Mouse (Mus musculus) regulatory T cell (primary cell): Measurements from ENCODE around the gene Iqsec1.

Experiments used
- in situ Hi-C: fragments of 300-600 bp; cut with MboI, MseI; formaldehyde crosslinking; loops from one replicate; pipeline ENCODE4 v1.15.1; 2025; ENCODE audit warnings: high pct_unique_total_duplicates

Iqsec1 gene

DNA sequence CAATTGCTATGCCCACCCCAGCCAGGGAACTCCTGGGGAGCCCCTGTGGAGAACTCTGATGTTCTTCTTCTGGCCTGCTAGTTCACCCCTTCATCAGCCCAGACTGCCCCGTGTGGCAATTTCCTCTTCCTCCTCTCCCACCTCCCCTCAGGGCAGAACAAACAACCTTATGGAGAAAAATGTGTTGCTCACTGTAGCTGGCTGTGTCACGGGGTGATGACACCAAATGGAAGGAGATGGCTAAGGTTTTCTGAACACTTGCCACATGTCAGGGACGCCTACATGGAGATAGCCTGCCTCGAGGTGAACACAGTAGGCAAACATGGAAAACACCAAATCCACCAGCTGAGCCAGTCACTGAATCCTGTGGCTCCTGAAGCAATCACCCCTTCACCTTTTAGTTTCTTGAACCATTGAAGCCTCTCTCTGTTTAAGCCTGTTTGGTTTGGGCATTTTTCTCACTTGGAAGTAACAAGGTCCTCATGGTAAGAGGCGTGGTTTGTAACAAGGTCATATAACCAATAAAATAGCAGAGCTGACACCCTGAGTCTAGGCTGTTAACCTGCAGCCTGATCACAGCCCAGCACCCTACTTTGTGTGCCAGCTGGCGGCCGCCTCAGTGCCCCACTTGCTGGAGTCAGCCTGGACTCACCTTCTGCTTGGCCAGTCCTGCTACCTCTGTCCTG is 233.4 kb downstream of the Iqsec1 start:
- in situ Hi-C loops, result no loop called here

- in situ Hi-C loops, result no loop called here
These were observed 234.4 kb downstream of the Iqsec1 start for GRCm38 (mm10) chr6:90754093-90754492.

GRCm38 (mm10) chr6:90753656-90754055 is 234.8 kb downstream of the Iqsec1 start:
- in situ Hi-C loops, result no loop called here

DNA sequence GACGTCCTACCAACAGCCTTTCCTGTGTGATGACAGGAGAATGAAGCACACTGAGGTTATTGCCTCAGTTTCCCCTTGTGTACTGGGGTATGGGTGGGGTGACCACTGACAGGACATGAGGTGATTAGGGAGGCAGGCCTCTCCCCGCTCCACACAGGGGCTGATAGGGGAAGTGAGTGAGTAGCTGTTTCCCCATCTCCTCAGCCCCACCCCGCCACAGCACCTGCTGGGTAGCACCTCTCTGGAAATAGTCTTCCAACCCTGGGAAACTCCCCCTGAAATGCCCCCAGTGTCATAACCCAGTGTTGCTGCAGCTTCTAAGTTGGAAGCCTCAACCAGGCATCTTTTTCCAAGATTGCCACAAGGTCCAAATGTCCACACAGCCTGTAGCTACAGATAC is 236.9 kb downstream of the Iqsec1 start:
- in situ Hi-C loops, result no loop called here

DNA sequence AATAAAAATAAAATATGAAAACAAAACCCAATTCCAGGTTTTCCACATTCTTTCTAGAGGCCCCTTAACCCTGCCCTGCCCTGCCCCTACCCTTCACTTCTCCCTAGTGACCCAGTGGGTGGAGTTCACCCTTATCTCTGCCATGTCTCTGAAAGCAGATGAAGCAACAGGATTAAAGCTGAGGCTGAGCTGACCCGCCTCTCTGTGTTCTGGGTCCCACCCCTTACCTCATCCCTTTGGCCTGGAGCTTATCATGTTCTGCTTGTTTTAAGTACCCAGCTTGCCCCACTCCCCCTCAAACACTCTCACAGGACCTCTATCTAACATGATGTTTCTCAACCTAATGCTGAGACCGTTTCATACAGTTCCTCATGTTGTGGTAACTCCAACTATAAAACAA is 238.4 kb downstream of the Iqsec1 start:
- in situ Hi-C loops, result no loop called here

DNA sequence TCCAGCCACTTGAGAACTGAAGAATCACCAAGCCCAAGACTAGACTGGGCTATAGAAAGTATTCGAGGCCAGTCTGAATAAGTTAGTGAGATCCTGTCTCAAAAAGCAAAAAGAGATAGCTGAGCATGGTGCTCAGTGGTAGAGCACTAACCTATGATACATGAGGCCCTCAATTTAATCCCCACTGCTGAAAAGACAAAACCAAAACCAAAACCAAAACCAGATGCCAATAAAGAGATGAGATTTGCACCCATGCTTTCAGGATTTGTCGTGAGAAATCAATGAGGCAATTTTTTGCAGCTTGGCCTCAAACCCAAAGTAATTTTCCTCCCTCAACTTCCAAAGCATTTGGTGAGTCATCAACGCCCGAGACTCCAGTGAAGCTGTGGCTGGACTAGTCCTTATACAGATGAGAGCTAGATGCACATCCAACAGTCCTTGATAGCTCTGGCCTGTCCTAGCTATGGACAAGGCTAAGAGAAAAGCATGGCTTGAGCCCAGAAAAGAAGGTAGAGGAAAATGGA is 239.0 kb downstream of the Iqsec1 start:
- in situ Hi-C loops, result no loop called here

GRCm38 (mm10) chr6:90748976-90749375 is 239.5 kb downstream of the Iqsec1 start:
- in situ Hi-C loops, result no loop called here

DNA sequence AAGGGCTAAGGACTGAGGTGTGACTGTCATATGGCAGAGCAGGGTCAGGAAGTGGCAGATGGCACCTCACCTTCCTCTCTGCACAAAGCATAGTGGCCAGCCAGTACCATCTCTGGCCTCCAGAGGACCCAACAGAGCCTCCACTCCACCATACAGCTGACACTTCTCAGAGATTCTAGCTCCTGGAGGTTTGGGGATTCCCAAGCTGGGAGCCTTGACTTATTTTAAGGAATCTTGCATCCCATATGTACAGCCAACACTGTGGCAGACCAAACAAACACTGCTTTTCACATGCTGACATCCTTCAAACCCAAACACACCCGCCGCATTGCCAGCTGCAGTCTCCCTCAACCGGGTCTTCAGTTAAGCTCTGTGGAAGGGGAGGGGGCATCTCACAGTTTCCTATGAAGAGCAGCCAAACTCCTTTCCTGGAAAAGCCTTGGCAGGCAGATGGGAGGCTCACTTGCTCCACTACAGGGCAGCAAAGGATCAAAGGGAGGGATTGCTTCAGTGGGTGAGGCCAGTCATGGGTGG is 242.1 kb downstream of the Iqsec1 start:
- in situ Hi-C loops, result no loop called here

DNA sequence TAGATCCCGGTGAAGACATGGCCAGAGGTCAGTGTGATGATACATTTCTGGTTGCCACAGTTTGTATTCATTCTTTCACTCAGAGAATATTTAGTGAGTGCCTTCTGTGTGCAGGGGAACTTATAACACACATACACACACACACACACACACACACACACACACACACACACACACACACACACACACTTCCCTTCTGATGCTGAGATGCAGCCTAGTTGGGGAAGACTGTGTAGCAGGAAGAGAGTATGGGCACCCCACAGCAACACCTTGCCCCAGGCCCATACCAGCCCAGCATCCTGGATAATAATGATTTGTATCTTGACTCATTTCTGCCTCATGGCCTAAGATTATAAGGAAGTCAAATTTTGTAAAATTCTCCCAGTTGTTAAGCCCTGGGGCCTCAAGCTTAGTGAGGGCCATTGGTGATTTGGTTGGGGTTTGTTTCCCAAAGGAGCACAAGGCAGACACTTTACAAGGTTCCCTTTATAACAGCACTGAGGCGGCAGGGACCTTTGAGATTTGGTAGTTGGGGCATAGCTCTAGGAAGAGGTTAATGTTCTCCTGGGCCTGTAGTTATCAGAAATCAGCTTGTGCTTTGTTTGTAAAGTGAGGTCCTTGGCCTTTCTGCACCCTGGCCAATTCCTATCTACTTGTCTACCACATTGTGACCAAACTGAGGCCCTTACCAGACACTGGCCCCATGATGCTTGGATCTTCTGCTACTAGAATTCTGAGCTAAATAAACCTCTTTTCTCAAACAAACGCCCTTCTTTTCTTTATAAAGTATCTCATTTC is 242.9 kb downstream of the Iqsec1 start:
- in situ Hi-C loops, result no loop called here

GRCm38 (mm10) chr6:90742453-90742852 is 246.0 kb downstream of the Iqsec1 start:
- in situ Hi-C loops, result no loop called here

DNA sequence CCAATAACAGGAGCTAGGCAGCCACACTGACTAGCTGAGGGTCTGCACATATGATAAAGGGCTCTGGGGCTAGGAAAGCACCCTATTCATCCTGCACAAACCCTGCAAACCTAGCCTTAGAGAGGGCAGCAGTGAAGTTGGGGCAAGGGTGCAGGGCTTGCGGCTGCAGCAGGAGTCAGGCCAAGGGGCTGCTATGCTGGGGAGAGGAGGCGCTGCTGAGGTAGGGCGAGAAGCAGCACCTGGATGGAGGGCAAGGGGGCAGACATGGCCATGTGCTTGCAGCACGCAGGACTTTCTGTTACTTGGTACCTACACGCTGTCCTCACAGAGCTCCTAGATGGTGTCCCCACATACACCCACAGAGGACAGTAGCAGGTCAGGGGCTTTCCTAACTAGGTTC is 246.8 kb downstream of the Iqsec1 start:
- in situ Hi-C loops, result no loop called here

DNA sequence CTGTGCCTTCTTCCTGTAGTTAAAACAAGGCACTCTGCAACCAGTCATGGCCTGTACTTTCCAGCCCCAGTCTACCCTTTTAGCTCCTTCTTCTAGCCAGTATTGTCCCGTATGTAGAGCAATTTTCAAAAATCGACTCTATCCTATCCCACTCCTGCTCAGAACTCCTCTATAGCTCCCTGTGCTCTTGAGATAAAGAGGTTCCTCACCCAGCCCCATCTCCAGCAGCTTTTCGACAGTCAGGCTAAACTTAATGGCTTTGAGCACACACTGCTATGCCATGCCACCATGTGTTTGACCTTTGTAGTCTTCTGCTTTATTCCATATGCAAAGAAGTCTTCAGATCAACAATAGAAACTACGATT is 247.4 kb downstream of the Iqsec1 start:
- in situ Hi-C loops, result no loop called here

- in situ Hi-C loops, result no loop called here
These were observed 248.0 kb downstream of the Iqsec1 start for GRCm38 (mm10) chr6:90740348-90741055.

GRCm38 (mm10) chr6:90737376-90737775 is 251.1 kb downstream of the Iqsec1 start:
- in situ Hi-C loops, result no loop called here

DNA sequence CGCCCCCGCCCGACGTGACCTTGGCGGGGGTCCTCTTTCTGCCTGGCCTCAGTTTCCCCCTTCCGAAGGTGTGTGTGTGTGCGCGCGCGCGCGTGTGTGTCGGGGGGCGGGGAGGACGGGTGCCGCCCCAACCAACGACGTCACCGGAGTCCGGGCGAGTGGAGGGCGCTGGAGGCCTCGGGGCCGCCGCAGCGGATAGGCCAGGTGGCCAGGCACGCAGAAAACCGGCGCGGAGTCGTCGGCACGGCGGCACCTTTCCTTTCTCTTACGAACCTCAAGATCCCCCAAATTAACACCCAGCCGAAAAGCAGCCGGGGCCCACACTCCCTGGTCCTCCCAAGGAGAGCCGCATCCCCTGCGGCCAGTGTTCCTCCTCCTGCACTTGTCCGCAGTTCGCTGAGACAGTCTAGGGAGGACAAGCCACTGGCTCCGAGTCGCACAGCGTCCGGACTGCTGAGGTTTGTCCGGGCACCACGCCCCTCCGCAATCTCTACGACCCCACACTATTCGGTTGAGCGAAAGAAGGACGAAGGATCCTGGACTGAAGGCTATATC is 251.7 kb downstream of the Iqsec1 start:
- in situ Hi-C loops, result no loop called here

GRCm38 (mm10) chr6:90736074-90736672 is 252.3 kb downstream of the Iqsec1 start:
- in situ Hi-C loops, result no loop called here

- in situ Hi-C loops, result no loop called here
These were observed 253.0 kb downstream of the Iqsec1 start for GRCm38 (mm10) chr6:90735396-90736036.

GRCm38 (mm10) chr6:90734806-90735205 is 253.7 kb downstream of the Iqsec1 start:
- in situ Hi-C loops, result no loop called here

DNA sequence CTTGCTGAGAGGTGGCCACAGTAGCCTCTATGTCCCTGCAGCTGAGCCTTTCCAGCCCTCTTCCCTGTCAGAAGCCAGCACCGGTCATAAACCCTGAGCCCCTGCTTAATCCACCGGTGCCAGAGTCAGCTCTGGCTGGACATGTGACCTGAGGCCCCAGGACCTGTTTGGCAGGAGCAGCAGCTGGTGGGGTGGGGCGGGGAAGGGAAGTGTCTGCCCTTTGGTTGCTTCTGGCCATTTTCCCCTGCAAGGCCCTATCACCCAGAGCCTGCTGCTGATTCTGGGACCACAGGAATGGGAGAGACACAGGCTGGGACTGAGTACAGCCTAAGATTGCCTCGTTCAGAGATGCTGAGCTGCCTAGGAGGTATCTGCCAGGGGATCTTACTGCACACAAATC is 257.2 kb downstream of the Iqsec1 start:
- in situ Hi-C loops, result no loop called here

DNA sequence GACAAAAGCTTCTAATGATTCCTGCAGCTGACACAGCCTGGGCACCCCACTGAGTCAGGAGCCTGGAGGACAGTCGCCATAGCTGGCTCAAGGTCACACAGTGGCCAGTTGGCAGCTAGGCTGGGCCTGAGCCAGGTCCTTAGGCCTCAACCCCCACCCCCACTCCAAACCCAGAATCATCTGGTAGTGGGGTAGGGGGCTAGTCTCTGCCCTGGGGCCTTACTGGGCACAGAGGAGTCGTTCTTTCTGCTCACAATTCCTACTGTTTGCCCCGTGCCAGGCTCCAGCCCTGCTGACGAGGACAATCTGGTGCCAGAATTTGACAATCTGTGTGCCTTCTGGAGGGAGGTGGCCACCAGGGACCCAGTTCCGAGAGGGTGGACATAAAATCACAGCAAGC is 258.7 kb downstream of the Iqsec1 start:
- in situ Hi-C loops, result no loop called here

DNA sequence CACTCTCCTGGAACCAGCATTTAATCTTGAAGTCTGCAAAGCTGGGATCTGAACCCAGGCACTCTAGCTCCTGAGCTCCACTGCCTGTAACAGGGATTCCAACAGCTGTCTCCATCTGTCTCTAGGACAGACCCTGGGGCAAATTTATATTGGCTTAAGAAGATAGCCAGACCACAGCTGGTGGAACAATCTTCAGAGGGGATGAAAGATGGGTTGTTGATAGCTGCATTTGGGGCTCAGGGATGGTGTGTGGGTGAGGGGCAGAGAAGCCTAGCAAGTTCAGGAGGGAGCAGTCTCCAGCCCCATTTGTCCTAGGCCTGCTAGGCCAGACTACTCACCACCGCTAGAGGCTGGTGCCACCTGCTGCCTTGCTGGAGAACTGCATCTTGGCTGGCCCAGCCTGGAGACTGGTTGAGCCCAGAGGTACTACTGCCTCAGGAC is 260.0 kb downstream of the Iqsec1 start:
- in situ Hi-C loops, result no loop called here
